15 mouse cellular contexts compared by ENCODE assay signal in the genomic region with DNA sequence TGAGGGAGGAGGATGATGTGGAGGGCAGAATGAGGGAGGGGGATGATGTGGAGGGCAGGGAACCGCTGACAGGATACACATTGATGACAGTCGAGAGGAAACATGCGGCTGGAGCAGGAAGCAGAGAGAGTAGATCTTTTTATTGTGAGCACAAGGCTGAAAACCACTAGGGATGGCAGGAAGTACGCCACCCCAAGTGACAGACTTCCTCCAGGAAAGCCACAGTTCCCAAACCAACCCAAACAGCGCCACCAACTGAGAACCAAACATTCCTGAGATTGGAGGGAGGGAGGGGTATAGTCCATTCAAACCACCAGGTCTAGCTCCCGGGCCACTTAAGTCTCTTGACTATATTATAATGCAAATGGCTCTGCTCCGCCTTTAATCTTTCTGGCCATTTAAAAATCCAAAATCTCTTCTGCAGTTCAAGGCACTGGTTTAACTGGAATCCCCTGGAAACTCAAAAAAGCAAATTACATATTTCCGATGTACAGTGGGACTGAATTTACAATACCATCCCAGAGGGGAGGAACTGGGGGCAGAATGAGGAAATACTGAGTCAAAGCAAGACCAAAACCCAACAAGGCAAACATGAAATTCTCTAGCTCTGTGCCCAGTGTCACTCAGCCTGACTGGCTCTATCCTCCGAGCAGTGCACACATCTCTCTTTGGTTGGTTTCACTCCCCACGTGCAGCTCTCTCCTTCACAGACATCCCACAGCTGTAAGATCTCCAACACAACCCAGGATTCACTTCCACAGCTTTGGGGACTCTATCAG. TPM values are rescaled to one million over a fixed set of nuclear protein-coding genes. Genes with fewer than 3 reads are reported as not detected.
DNase-seq lines count a peak whose midpoint lies in the region; ATAC-seq and TF ChIP-seq lines count a peak whose summit lies in the region.
"Had no signal": no experiment of that assay in that cellular context is flagged by ENCODE, and none has a peak within 500 bp of the region (broad histone marks: within the 10 kb centered on the region; RNA-seq: fewer than 3 reads in every experiment).

No protein-coding gene starts in this region.

- no peak overlapping the region for H3K4me3 ChIP-seq in forebrain, embryonic 10.5 days
- H3K4me3 ChIP-seq in forebrain, embryonic 16.5 days (replicated peaks; ENCODE audit: low read length): no peak overlapping the region
- H3K4me3 ChIP-seq in kidney, embryonic 14.5 days (ENCODE audit: low read length): no peak overlapping the region
- H3K4me3 ChIP-seq: embryonic facial prominence, embryonic 12.5 days; heart, embryonic 13.5 days; hindbrain, embryonic 15.5 days; limb, embryonic 15.5 days had no signal

- DNase-seq in forebrain, embryonic 10.5 days (ENCODE audit: extremely low spot score, low spot score): no peak
- DNase-seq in kidney, adult 9 months: peak; percentile 45
- DNase-seq in A20 (ENCODE audit: low read depth, low spot score): peak; percentile 42
- DNase-seq in brain, embryonic 14.5 days (ENCODE audit: low read depth): peak; percentile 42
- DNase-seq in frontal cortex, postnatal 36 days (ENCODE audit: low spot score in 2 of 2): no peak
- DNase-seq: cerebellum, postnatal 14 days; gastrocnemius, postnatal 25 days; thymus, postnatal 4 days had no signal

- H3K27me3 ChIP-seq in forebrain, embryonic 10.5 days (ENCODE audit: poor library complexity, severe bottlenecking): no peaks in the 10 kb centered on the region
- H3K27me3 ChIP-seq in forebrain, embryonic 16.5 days (replicated peaks; ENCODE audit: control insufficient read depth, insufficient read depth, low read length): no peaks in the 10 kb centered on the region
- no peaks in the 10 kb centered on the region for H3K27me3 ChIP-seq in kidney, embryonic 14.5 days (ENCODE audit: control insufficient read depth, insufficient read depth, low read length)
- H3K27me3 ChIP-seq: embryonic facial prominence, embryonic 12.5 days; heart, embryonic 13.5 days; hindbrain, embryonic 15.5 days; limb, embryonic 15.5 days had no signal

- 0 out of 2 replicates have a peak overlapping the region, but pooled peaks have one; percentile 3 for H3K27ac ChIP-seq in forebrain, embryonic 10.5 days
- no peak overlapping the region for H3K27ac ChIP-seq in forebrain, embryonic 16.5 days (ENCODE audit: low read length)
- H3K27ac ChIP-seq in kidney, embryonic 14.5 days (ENCODE audit: low read depth, low read length): no peak overlapping the region
- H3K27ac ChIP-seq: embryonic facial prominence, embryonic 12.5 days; heart, embryonic 13.5 days; hindbrain, embryonic 15.5 days; limb, embryonic 15.5 days had no signal

- TF ChIP-seq POLR2A in brain, embryonic 14.5 days (IDR thresholded peaks at IDR 0.05; ENCODE audit: borderline replicate concordance, extremely low read depth, insufficient read depth, insufficient read length, poor library complexity, severe bottlenecking): no peak

- 58% methylated on average over 10 of the region's 10 CpGs for WGBS in forebrain, embryonic 10.5 days
- 36% methylated on average over 10 of the region's 10 CpGs for WGBS in forebrain, embryonic 16.5 days
- 61% methylated on average over 10 of the region's 10 CpGs for WGBS in kidney, embryonic 14.5 days

- no peak overlapping the region for H3K4me2 ChIP-seq in forebrain, embryonic 16.5 days (ENCODE audit: low read length)
- no peak overlapping the region for H3K4me2 ChIP-seq in kidney, embryonic 14.5 days (replicated peaks; ENCODE audit: low read depth, low read length)
- H3K4me2 ChIP-seq: embryonic facial prominence, embryonic 12.5 days; heart, embryonic 13.5 days; hindbrain, embryonic 15.5 days; limb, embryonic 15.5 days had no signal

- no peak for TF ChIP-seq CTCF in brain, embryonic 14.5 days (IDR thresholded peaks at IDR 0.05; ENCODE audit: borderline replicate concordance, extremely low read depth, insufficient read depth, insufficient read length)

- H3K9me3 ChIP-seq in forebrain, embryonic 10.5 days: no peaks in the 10 kb centered on the region; the same call in 1 of the 2 replicates
- H3K9me3 ChIP-seq in forebrain, embryonic 16.5 days (ENCODE audit: control insufficient read depth, low read length): no peaks in the 10 kb centered on the region
- no peaks in the 10 kb centered on the region for H3K9me3 ChIP-seq in kidney, embryonic 14.5 days (ENCODE audit: control insufficient read depth, low read length)
- H3K9me3 ChIP-seq: embryonic facial prominence, embryonic 12.5 days; heart, embryonic 13.5 days; hindbrain, embryonic 15.5 days; limb, embryonic 15.5 days had no signal

- no peak overlapping the region for H3K9ac ChIP-seq in forebrain, embryonic 16.5 days (replicated peaks; ENCODE audit: low read depth, low read length)
- no peak overlapping the region for H3K9ac ChIP-seq in kidney, embryonic 14.5 days (ENCODE audit: low read depth, low read length)
- H3K9ac ChIP-seq: embryonic facial prominence, embryonic 12.5 days; heart, embryonic 13.5 days; hindbrain, embryonic 15.5 days; limb, embryonic 15.5 days had no signal

- H3K36me3 ChIP-seq in forebrain, embryonic 10.5 days (replicated peaks): peaks cover 19% of the 10 kb centered on the region
- H3K36me3 ChIP-seq in forebrain, embryonic 16.5 days (ENCODE audit: control insufficient read depth, insufficient read depth): no peaks in the 10 kb centered on the region
- H3K36me3 ChIP-seq in kidney, embryonic 14.5 days (ENCODE audit: control insufficient read depth, insufficient read depth, low read length): no peaks in the 10 kb centered on the region
- H3K36me3 ChIP-seq: embryonic facial prominence, embryonic 12.5 days; heart, embryonic 13.5 days; hindbrain, embryonic 15.5 days; limb, embryonic 15.5 days had no signal

- H3K4me1 ChIP-seq in forebrain, embryonic 10.5 days: peaks cover 77% of the 10 kb centered on the region
- peaks cover 28% of the 10 kb centered on the region for H3K4me1 ChIP-seq in forebrain, embryonic 16.5 days (replicated peaks; ENCODE audit: control insufficient read depth, insufficient read depth, low read length)
- peaks cover 33% of the 10 kb centered on the region for H3K4me1 ChIP-seq in kidney, embryonic 14.5 days (ENCODE audit: control insufficient read depth, insufficient read depth, low read length)

- ATAC-seq in forebrain, embryonic 16.5 days: no peak
- no peak for ATAC-seq in kidney, embryonic 14.5 days (ENCODE audit: low FRiP score, low TSS enrichment)
- no peak for ATAC-seq in activated CD4-positive, CD25-positive, alpha-beta regulatory T cell, adult 4 months

RNA-seq across cellular contexts. Expression of a gene that starts 30.6 kb away (rescaled TPM):
- 32.9 and 33.8 TPM in 2 replicates for polyA plus RNA-seq in forebrain, embryonic 10.5 days (2016; fragmentation: Nextera tagmentation; extraction: Ambion mirVana)
- 4.8 and 6.2 TPM in 2 replicates for polyA plus RNA-seq in forebrain, embryonic 16.5 days (2015; fragmentation: Nextera tagmentation; extraction: Ambion mirVana)
- 38.7 and 48.8 TPM in 2 replicates for polyA plus RNA-seq in kidney, embryonic 14.5 days (2014; fragmentation: Nextera tagmentation; extraction: Ambion mirVana)
- 13.1 and 14.5 TPM in 2 replicates for polyA plus RNA-seq in brain, embryonic 14.5 days (2012; rRNA removed)
- polyA plus RNA-seq in activated CD4-positive, CD25-positive, alpha-beta regulatory T cell, adult 4 months (2017; shearing (Covaris generic)): under 1 TPM; 0.40 to 0.75 TPM

Comparison
In these comparisons a context has a peak if more than half of its experiments do, and no peak if none do; other contexts are left out.
1. DNase-seq: peak in kidney, adult 9 months (single experiment), A20 (single experiment) and brain, embryonic 14.5 days (single experiment); none in forebrain, embryonic 10.5 days (single experiment) and frontal cortex, postnatal 36 days (0 of 2).